Mouse (Mus musculus): ENCODE measurements around the gene Ppef1. TPM values are rescaled to one million over a fixed set of nuclear protein-coding genes. Genes with fewer than 3 reads are reported as not detected.
A peak's percentile ranks its signal among the peaks of the same experiment; 100 is the strongest.

Gene Ppef1
- polyA plus RNA-seq, 1 experiment from 2014 or later: not detected

- no peak for DNase-seq (ENCODE audit: low spot score)
- H3K27me3 ChIP-seq (replicated peaks; ENCODE audit: control insufficient read depth, insufficient read depth, low read length): peaks cover 8% of the 10 kb centered on the region; the same call in 1 of the 2 replicates
- no peak for ATAC-seq (replicated peaks; ENCODE audit: low FRiP score)
- H3K4me2 ChIP-seq: no peak overlapping the region
- no peak overlapping the region for H3K27ac ChIP-seq (ENCODE audit: low read depth, low read length)
- no peaks in the 10 kb centered on the region for H3K4me1 ChIP-seq (replicated peaks; ENCODE audit: control insufficient read depth, insufficient read depth, low read length)
- 94% methylated on average over 2 of the region's 2 CpGs for WGBS
- no peaks in the 10 kb centered on the region for H3K9me3 ChIP-seq (ENCODE audit: control insufficient read depth, low read length)
- H3K36me3 ChIP-seq (ENCODE audit: control insufficient read depth, insufficient read depth, low read length): no peaks in the 10 kb centered on the region
- H3K4me3 ChIP-seq (ENCODE audit: low read depth, low read length): no peak overlapping the region
- no peak overlapping the region for H3K9ac ChIP-seq (ENCODE audit: low read depth, low read length)
These were observed 132.2 kb downstream of the Ppef1 start for GRCm38 (mm10) chrX:160603316-160603715.

GRCm38 (mm10) chrX:160602770-160603169 lies 132.8 kb downstream of the Ppef1 start:
- Histone ChIP-seq H3K27me3 (replicated peaks; ENCODE audit: control insufficient read depth, insufficient read depth, low read length) (peaks cover 8% of the 10 kb centered on the region; the same call in 1 of the 2 replicates), H3K36me3 (ENCODE audit: control insufficient read depth, insufficient read depth, low read length) (no peaks in the 10 kb centered on the region), H3K4me3 (ENCODE audit: low read depth, low read length) (no peak overlapping the region), H3K4me2 (no peak overlapping the region), H3K9me3 (ENCODE audit: control insufficient read depth, low read length) (no peaks in the 10 kb centered on the region), H3K9ac (ENCODE audit: low read depth, low read length) (no peak overlapping the region), H3K4me1 (replicated peaks; ENCODE audit: control insufficient read depth, insufficient read depth, low read length) (no peaks in the 10 kb centered on the region), H3K27ac (ENCODE audit: low read depth, low read length) (no peak overlapping the region)
- ATAC-seq (replicated peaks; ENCODE audit: low FRiP score) (no peak), DNase-seq (ENCODE audit: low spot score) (no peak)
- WGBS: 61% methylated on average over 1 of the region's 1 CpGs

- no peaks in the 10 kb centered on the region for H3K4me1 ChIP-seq (replicated peaks; ENCODE audit: control insufficient read depth, insufficient read depth, low read length)
- H3K9me3 ChIP-seq (ENCODE audit: control insufficient read depth, low read length): no peaks in the 10 kb centered on the region
- ATAC-seq (replicated peaks; ENCODE audit: low FRiP score) (no peak), DNase-seq (ENCODE audit: low spot score) (no peak)
- peaks cover 11% of the 10 kb centered on the region for H3K27me3 ChIP-seq (replicated peaks; ENCODE audit: control insufficient read depth, insufficient read depth, low read length)
- H3K4me2 ChIP-seq: no peak overlapping the region
- H3K4me3 ChIP-seq (ENCODE audit: low read depth, low read length): no peak overlapping the region
- no peak overlapping the region for H3K9ac ChIP-seq (ENCODE audit: low read depth, low read length)
- no peaks in the 10 kb centered on the region for H3K36me3 ChIP-seq (ENCODE audit: control insufficient read depth, insufficient read depth, low read length)
- no peak overlapping the region for H3K27ac ChIP-seq (ENCODE audit: low read depth, low read length)
- WGBS: 75% methylated on average over 3 of the region's 3 CpGs
These were observed 134.5 kb downstream of the Ppef1 start for GRCm38 (mm10) chrX:160601053-160601452.

GRCm38 (mm10) chrX:160598562-160599458 lies 136.8 kb downstream of the Ppef1 start:
- H3K27ac ChIP-seq (ENCODE audit: low read depth, low read length): no peak overlapping the region
- no peak overlapping the region for H3K9ac ChIP-seq (ENCODE audit: low read depth, low read length)

GRCm38 (mm10) chrX:160598055-160598454 lies 137.5 kb downstream of the Ppef1 start:
- H3K4me1 ChIP-seq (replicated peaks; ENCODE audit: control insufficient read depth, insufficient read depth, low read length): no peaks in the 10 kb centered on the region
- ATAC-seq (replicated peaks; ENCODE audit: low FRiP score): no peak
- DNase-seq (ENCODE audit: low spot score): no peak
- 73% methylated on average over 2 of the region's 2 CpGs for WGBS
- no peaks in the 10 kb centered on the region for H3K9me3 ChIP-seq (ENCODE audit: control insufficient read depth, low read length)
- H3K27ac ChIP-seq (ENCODE audit: low read depth, low read length): no peak overlapping the region
- peaks cover 5% of the 10 kb centered on the region for H3K27me3 ChIP-seq (replicated peaks; ENCODE audit: control insufficient read depth, insufficient read depth, low read length)
- H3K36me3 ChIP-seq (ENCODE audit: control insufficient read depth, insufficient read depth, low read length): no peaks in the 10 kb centered on the region
- no peak overlapping the region for H3K4me2 ChIP-seq
- no peak overlapping the region for H3K9ac ChIP-seq (ENCODE audit: low read depth, low read length)
- no peak overlapping the region for H3K4me3 ChIP-seq (ENCODE audit: low read depth, low read length)

More at GRCm38 (mm10) chrX:160598562-160599458, 136.8 kb downstream of the Ppef1 start:
- DNase-seq (ENCODE audit: low spot score) (no peak), ATAC-seq (replicated peaks; ENCODE audit: low FRiP score) (0 out of 2 replicates have a peak, but pooled peaks have one; percentile 43)
- Histone ChIP-seq H3K9me3 (ENCODE audit: control insufficient read depth, low read length) (no peaks in the 10 kb centered on the region), H3K4me3 (ENCODE audit: low read depth, low read length) (no peak overlapping the region), H3K36me3 (ENCODE audit: control insufficient read depth, insufficient read depth, low read length) (no peaks in the 10 kb centered on the region), H3K4me2 (no peak overlapping the region), H3K27me3 (replicated peaks; ENCODE audit: control insufficient read depth, insufficient read depth, low read length) (peaks cover 8% of the 10 kb centered on the region), H3K4me1 (replicated peaks; ENCODE audit: control insufficient read depth, insufficient read depth, low read length) (no peaks in the 10 kb centered on the region)
- WGBS: 61% methylated on average over 3 of the region's 3 CpGs

- peaks cover 6% of the 10 kb centered on the region for H3K27me3 ChIP-seq (replicated peaks; ENCODE audit: control insufficient read depth, insufficient read depth, low read length)
- DNase-seq (ENCODE audit: low spot score): no peak
- no peak overlapping the region for H3K4me3 ChIP-seq (ENCODE audit: low read depth, low read length)
- no peaks in the 10 kb centered on the region for H3K4me1 ChIP-seq (replicated peaks; ENCODE audit: control insufficient read depth, insufficient read depth, low read length)
- 88% methylated on average over 6 of the region's 6 CpGs for WGBS
- H3K4me2 ChIP-seq: no peak overlapping the region
- H3K9me3 ChIP-seq (ENCODE audit: control insufficient read depth, low read length): no peaks in the 10 kb centered on the region
- no peak for ATAC-seq (replicated peaks; ENCODE audit: low FRiP score)
- no peaks in the 10 kb centered on the region for H3K36me3 ChIP-seq (ENCODE audit: control insufficient read depth, insufficient read depth, low read length)
- no peak overlapping the region for H3K9ac ChIP-seq (ENCODE audit: low read depth, low read length)
- no peak overlapping the region for H3K27ac ChIP-seq (ENCODE audit: low read depth, low read length)
These were observed 142.6 kb downstream of the Ppef1 start for GRCm38 (mm10) chrX:160592933-160593332.

- Histone ChIP-seq H3K9me3 (ENCODE audit: control insufficient read depth, low read length) (no peaks in the 10 kb centered on the region), H3K36me3 (ENCODE audit: control insufficient read depth, insufficient read depth, low read length) (no peaks in the 10 kb centered on the region), H3K4me3 (ENCODE audit: low read depth, low read length) (no peak overlapping the region), H3K27me3 (replicated peaks; ENCODE audit: control insufficient read depth, insufficient read depth, low read length) (peaks cover 8% of the 10 kb centered on the region), H3K4me1 (replicated peaks; ENCODE audit: control insufficient read depth, insufficient read depth, low read length) (no peaks in the 10 kb centered on the region), H3K27ac (ENCODE audit: low read depth, low read length) (no peak overlapping the region), H3K4me2 (no peak overlapping the region), H3K9ac (ENCODE audit: low read depth, low read length) (no peak overlapping the region)
- ATAC-seq (replicated peaks; ENCODE audit: low FRiP score) (no peak), DNase-seq (ENCODE audit: low spot score) (no peak)
- 93% methylated on average over 7 of the region's 7 CpGs for WGBS
These were observed 145.4 kb downstream of the Ppef1 start for GRCm38 (mm10) chrX:160590147-160590546.

- DNase-seq (ENCODE audit: low spot score): no peak
- WGBS: 99% methylated on average over 4 of the region's 4 CpGs
- no peak for ATAC-seq (replicated peaks; ENCODE audit: low FRiP score)
- Histone ChIP-seq H3K27me3 (replicated peaks; ENCODE audit: control insufficient read depth, insufficient read depth, low read length) (peaks cover 8% of the 10 kb centered on the region), H3K27ac (ENCODE audit: low read depth, low read length) (no peak overlapping the region), H3K4me2 (no peak overlapping the region), H3K4me3 (ENCODE audit: low read depth, low read length) (no peak overlapping the region), H3K36me3 (ENCODE audit: control insufficient read depth, insufficient read depth, low read length) (no peaks in the 10 kb centered on the region), H3K9me3 (ENCODE audit: control insufficient read depth, low read length) (no peaks in the 10 kb centered on the region), H3K4me1 (replicated peaks; ENCODE audit: control insufficient read depth, insufficient read depth, low read length) (no peaks in the 10 kb centered on the region), H3K9ac (ENCODE audit: low read depth, low read length) (no peak overlapping the region)
These were observed 147.0 kb downstream of the Ppef1 start for GRCm38 (mm10) chrX:160588523-160588922.

GRCm38 (mm10) chrX:160585110-160585509 lies 150.5 kb downstream of the Ppef1 start:
- no peak for ATAC-seq (replicated peaks; ENCODE audit: low FRiP score)
- Histone ChIP-seq H3K27me3 (replicated peaks; ENCODE audit: control insufficient read depth, insufficient read depth, low read length) (peaks cover 7% of the 10 kb centered on the region), H3K4me3 (ENCODE audit: low read depth, low read length) (no peak overlapping the region), H3K36me3 (ENCODE audit: control insufficient read depth, insufficient read depth, low read length) (no peaks in the 10 kb centered on the region; the same call in 1 of the 2 replicates), H3K9me3 (ENCODE audit: control insufficient read depth, low read length) (no peaks in the 10 kb centered on the region), H3K9ac (ENCODE audit: low read depth, low read length) (no peak overlapping the region), H3K27ac (ENCODE audit: low read depth, low read length) (no peak overlapping the region), H3K4me2 (no peak overlapping the region), H3K4me1 (replicated peaks; ENCODE audit: control insufficient read depth, insufficient read depth, low read length) (no peaks in the 10 kb centered on the region)
- 57% methylated on average over 1 of the region's 1 CpGs for WGBS
- DNase-seq (ENCODE audit: low spot score): no peak
